Mouse (Mus musculus) natural killer cell, adult 2 months (primary cell): ENCODE results near the gene Ypel3.
"Not testable (repeated sequence)": the region's sequence is repeated elsewhere in the genome, so short reads cannot be mapped to it uniquely, and the experiment has no call there.

Experiments
- DNase-seq, 2 experiments: peaks; one replicate each; pipeline ENCODE4 v3.0.0; 2022; ENCODE audit warnings: low spot score in 2 of 2

The Ypel3 gene

GRCm38 (mm10) chr7:126776598-126777057 is at the start of gene Ypel3:
Ypel3 (plus strand) TSS chr7:126776955.
- peak; percentile 93 to 94 for DNase-seq

- not testable (repeated sequence) for DNase-seq
These were observed 46.4 kb upstream of the Ypel3 start for GRCm38 (mm10) chr7:126730256-126730789.

- DNase-seq, result no peak
These were observed 40.6 kb upstream of the Ypel3 start for GRCm38 (mm10) chr7:126736122-126736521.

GRCm38 (mm10) chr7:126739551-126739950 is 37.2 kb upstream of the Ypel3 start:
- DNase-seq, result no peak

- no peak for DNase-seq
These were observed 36.5 kb upstream of the Ypel3 start for GRCm38 (mm10) chr7:126740132-126740735.

- no peak for DNase-seq
These were observed 35.8 kb upstream of the Ypel3 start for GRCm38 (mm10) chr7:126740977-126741376.

- no peak for DNase-seq
These were observed 35.3 kb upstream of the Ypel3 start for GRCm38 (mm10) chr7:126741452-126741851.

- DNase-seq, result no peak
These were observed 34.7 kb upstream of the Ypel3 start for GRCm38 (mm10) chr7:126741964-126742482.

GRCm38 (mm10) chr7:126746066-126746465 is 30.7 kb upstream of the Ypel3 start:
- DNase-seq, result peak in 1 of 2 experiments; percentile 8

- no peak for DNase-seq
These were observed 30.0 kb upstream of the Ypel3 start for GRCm38 (mm10) chr7:126746798-126747197.

GRCm38 (mm10) chr7:126748824-126749223 is 27.9 kb upstream of the Ypel3 start:
- no peak for DNase-seq

GRCm38 (mm10) chr7:126749582-126750343 is 27.0 kb upstream of the Ypel3 start:
- no peak for DNase-seq

- DNase-seq, result peak; percentile 42 to 60
These were observed 21.9 kb upstream of the Ypel3 start for GRCm38 (mm10) chr7:126754866-126755265.

- DNase-seq, result no peak
These were observed 18.2 kb upstream of the Ypel3 start for GRCm38 (mm10) chr7:126758539-126758938.

- peak; percentile 89 to 93 for DNase-seq
These were observed 17.6 kb upstream of the Ypel3 start, which contains the start of gene Mapk3 for GRCm38 (mm10) chr7:126759050-126759671. Mapk3 (plus strand) TSS chr7:126759601.

- DNase-seq, result no peak
These were observed 16.9 kb upstream of the Ypel3 start for GRCm38 (mm10) chr7:126759672-126760390.

- no peak for DNase-seq
These were observed 16.4 kb upstream of the Ypel3 start for GRCm38 (mm10) chr7:126760391-126760802.

GRCm38 (mm10) chr7:126760956-126761355 is 15.8 kb upstream of the Ypel3 start:
- DNase-seq, result no peak

- DNase-seq, result no peak
These were observed 15.2 kb upstream of the Ypel3 start for GRCm38 (mm10) chr7:126761529-126762067.

- DNase-seq, result no peak
These were observed 14.2 kb upstream of the Ypel3 start for GRCm38 (mm10) chr7:126762471-126763008.

- no peak for DNase-seq
These were observed 11.2 kb upstream of the Ypel3 start for GRCm38 (mm10) chr7:126765540-126765939.
